ENCODE assay signal across 9 mouse cellular contexts in genomic region chr12:17339114-17339905, GRCm38 (mm10). TPM values are rescaled to one million over a fixed set of nuclear protein-coding genes. Genes with fewer than 3 reads are reported as not detected.
DNase-seq lines count a peak whose midpoint lies in the region; TF ChIP-seq lines count a peak whose summit lies in the region.
"Had no signal": no experiment of that assay in that cellular context is flagged by ENCODE, and none has a peak within 500 bp of the region (broad histone marks: within the 10 kb centered on the region; RNA-seq: fewer than 3 reads in every experiment).

No protein-coding gene starts in this region.

- no peaks in the 10 kb centered on the region for H3K36me3 ChIP-seq in splenic B cell, adult 2 months (ENCODE audit: control insufficient read depth, insufficient read depth, low read length, poor library complexity, severe bottlenecking)
- H3K36me3 ChIP-seq: heart, embryonic 13.5 days had no signal

- DNase-seq in layer of hippocampus, adult 2 months (ENCODE audit: low spot score in 2 of 2), result no peak
- DNase-seq in layer of hippocampus, adult 9-10 months (ENCODE audit: low spot score), result no peak
- peak; percentile 9 for DNase-seq in thymus, postnatal 25 days
- DNase-seq in thymus, postnatal 36 days, result no peak
- peak; percentile 25 for DNase-seq in ZHBTc4 (ENCODE audit: low read depth, low spot score)
- peak; percentile 36 for DNase-seq in splenic B cell, adult 2 months (ENCODE audit: low read depth, low spot score)
- DNase-seq in testis, postnatal 14 days (ENCODE audit: low spot score), result no peak
- no peak for DNase-seq in layer of hippocampus, adult 8-10 months (ENCODE audit: low spot score in 2 of 2)

- no peaks in the 10 kb centered on the region for H3K27me3 ChIP-seq in splenic B cell, adult 2 months (ENCODE audit: control insufficient read depth, insufficient read depth, low read length, poor library complexity, severe bottlenecking)
- H3K27me3 ChIP-seq: heart, embryonic 13.5 days had no signal

- TF ChIP-seq CTCF in layer of hippocampus, adult 2 months (conservative IDR thresholded peaks at IDR 0.05), result peak; percentile 62

- H3K27ac ChIP-seq in layer of hippocampus, adult 2 months, result no peak overlapping the region
- H3K27ac ChIP-seq: heart, embryonic 13.5 days had no signal

- H3K4me3 ChIP-seq in layer of hippocampus, adult 2 months, result no peak overlapping the region
- H3K4me3 ChIP-seq: heart, embryonic 13.5 days had no signal

RNA-seq across cellular contexts. Expression of gene Nol10, which starts 8.9 kb away (rescaled TPM):
- total RNA-seq in layer of hippocampus, adult 2 months (2021), result 10 to 100 TPM; 19.7 to 20.7 TPM
- total RNA-seq in layer of hippocampus, adult 8-10 months (2022), result 10 to 100 TPM; 18.7 to 22.4 (median 19.9) TPM

RNA-seq across cellular contexts. Expression of gene Atp6v1c2, which starts 10.2 kb away (rescaled TPM):
- total RNA-seq in layer of hippocampus, adult 2 months (2021), result 1 to 10 TPM; 3.9 to 4.0 TPM
- total RNA-seq in layer of hippocampus, adult 8-10 months (2022), result 1 to 10 TPM; 2.2 to 3.6 (median 3.0) TPM

Comparison
In these comparisons a context has a peak if more than half of its experiments do, and no peak if none do; other contexts are left out.
1. DNase-seq: peak in thymus, postnatal 25 days (single experiment), ZHBTc4 (single experiment) and splenic B cell, adult 2 months (single experiment); none in layer of hippocampus, adult 2 months (0 of 2), layer of hippocampus, adult 9-10 months (single experiment), thymus, postnatal 36 days (0 of 2), testis, postnatal 14 days (single experiment) and layer of hippocampus, adult 8-10 months (0 of 2).